Mouse (Mus musculus) frontal cortex, postnatal 14 days (tissue): ENCODE measurements around the gene Rpl3.

Source experiments
- DNase-seq, 2 experiments: peaks; one replicate each; pipeline ENCODE4 v3.0.0; 2022; ENCODE audit warnings: low spot score in 2 of 2

Rpl3 gene

DNA sequence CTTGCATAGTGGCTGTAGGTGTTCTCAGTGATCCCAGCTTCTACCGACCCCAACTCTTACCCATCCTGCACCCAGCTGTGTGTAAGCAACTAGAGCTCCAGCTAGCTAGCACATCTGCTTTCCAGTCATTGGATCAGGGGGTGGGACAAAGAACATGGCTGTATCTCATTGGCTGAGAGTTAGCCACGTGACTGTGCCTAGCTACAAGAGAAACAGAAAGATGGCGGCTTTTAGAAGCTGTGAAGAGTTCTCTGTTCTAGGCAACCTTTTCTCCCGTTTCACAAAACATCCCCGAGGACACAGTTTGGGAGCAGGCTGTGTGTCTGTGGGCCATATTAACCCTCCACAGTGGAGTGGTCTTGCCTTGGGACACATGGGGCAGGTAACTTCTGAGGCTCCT, 23.6 kb upstream of the Rpl3 start:
- no peak for DNase-seq

GRCm38 (mm10) chr15:80114414-80114813, 22.7 kb upstream of the Rpl3 start:
- DNase-seq, result no peak

DNA sequence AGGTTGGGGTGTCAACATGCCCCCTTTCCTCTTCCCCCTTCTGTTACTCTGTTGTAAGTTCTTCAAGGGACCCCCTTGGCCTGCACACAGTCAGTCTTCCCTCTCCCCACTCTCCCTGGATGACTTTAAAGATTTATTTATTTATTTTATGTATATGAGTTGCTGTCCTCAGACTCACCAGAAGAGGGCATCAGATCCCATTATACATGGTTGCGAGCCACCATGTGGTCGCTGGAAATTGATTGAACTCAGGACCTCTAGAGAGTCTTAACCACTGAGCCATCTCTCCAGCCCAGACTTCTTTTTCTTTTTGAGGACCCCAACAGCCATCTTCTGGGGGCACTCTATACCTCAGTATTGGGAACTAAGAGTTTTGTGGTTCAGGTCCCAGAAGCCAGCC, 20.8 kb upstream of the Rpl3 start:
- DNase-seq, result no peak

- no peak for DNase-seq
Observed at GRCm38 (mm10) chr15:80111436-80111835, 19.8 kb upstream of the Rpl3 start.

GRCm38 (mm10) chr15:80107575-80107974, 15.9 kb upstream of the Rpl3 start:
- no peak for DNase-seq

DNA sequence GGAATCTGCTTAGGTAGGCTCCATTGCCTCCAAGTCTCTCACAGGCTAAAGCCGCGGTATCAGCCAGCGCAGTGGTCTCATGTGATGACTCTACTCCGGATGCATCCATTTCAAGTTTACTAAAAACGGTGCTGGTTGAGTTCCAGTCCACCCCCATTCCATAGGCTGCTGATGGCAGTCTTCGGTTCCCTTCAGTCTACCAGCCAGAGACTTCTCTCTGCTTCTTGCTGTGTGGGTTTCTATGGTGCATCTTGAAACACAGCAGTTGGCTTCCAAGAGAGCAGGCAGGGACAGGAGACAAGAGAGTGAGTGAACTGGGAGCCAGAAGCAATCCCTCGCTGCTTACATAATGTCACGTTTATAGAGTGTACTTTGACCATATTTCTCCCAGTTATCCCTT, 15.5 kb upstream of the Rpl3 start:
- no peak for DNase-seq

DNA sequence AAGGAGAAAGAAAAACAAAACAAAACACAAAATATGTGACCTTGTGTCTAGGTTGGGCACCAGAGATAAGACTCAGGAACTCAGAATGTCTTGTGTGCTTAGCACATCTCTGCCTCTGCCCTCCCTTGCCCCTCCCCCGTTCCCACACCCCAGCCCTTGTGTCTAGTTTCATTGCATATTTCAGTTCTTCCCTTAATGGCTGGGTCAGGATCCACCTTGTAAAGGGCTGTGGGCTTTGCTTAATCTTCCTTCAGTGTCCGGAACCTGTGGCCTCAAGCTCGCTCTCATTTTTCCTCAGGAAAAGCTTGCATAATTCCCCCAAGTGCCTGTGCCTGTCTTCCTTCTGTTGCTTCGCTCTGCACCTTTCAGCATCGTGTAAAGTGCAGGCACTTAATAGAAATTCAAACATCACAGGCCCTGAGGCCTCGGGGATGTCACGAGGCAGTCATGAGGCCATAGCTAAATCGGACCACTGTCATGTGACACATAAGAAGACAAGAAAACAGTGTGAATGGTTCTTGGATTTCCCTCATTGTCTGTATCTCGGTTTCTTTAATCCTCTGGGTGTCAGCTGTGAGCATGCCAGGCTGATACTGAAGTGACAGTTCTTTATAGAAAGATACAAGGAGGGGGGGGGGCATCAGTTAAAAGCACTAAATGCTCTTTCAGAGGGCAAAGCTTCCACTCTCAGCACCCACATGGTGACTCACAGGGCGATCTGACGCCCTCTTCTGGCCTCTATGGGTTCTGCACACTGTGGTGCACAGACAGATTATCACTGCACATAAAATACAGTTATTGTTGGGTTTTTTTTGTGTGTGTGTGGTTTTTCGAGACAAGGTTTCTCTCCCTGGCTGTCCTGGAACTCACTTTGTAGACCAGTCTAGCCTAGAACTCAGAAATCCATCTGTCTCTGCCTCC, 14.1 kb upstream of the Rpl3 start:
- DNase-seq, result no peak

DNA sequence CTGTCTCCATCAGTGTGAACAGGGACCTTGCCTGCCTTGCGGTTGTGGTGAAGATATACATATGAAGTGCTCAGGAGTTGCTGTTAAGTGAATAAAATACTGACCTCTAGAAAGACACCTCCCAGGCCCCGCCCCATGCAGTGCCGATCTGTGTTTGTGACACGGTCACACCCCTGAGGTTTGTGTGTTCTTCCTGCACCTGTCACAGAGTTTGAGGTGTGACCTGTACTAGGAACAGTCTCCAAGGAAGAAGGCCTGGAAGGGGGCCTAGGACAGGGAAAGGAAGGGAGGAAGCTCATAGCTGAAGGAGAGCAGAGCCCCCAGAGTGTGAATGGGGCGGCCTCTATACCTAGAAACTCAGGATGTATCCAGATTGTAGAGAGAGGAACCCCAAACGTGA, 10.8 kb upstream of the Rpl3 start:
- no peak for DNase-seq

- DNase-seq, result no peak
Observed at GRCm38 (mm10) chr15:80101503-80101902, 9.8 kb upstream of the Rpl3 start.

- no peak for DNase-seq
Observed at GRCm38 (mm10) chr15:80100871-80101270, 9.2 kb upstream of the Rpl3 start.

GRCm38 (mm10) chr15:80100196-80100595, 8.5 kb upstream of the Rpl3 start:
- no peak for DNase-seq

DNA sequence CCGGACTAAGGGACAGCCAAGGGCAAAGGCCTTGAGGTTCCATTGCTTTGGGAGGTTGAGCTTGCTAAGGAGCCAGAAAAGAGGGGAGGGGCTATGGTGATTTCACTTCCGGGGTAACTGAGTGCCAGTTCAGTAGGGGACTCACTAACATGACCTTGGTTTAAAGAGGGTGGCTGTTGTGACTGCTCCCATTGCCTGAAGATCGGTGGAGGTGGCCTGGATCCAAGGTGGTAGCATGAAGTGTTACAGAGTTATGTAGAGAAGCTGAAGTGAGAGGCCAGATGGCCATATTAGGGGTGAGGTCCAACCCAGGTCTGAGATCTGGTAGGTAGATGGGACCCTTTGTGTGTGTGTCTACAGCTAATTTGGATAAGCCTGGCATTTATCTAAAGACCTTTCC, 7.8 kb upstream of the Rpl3 start:
- no peak for DNase-seq

GRCm38 (mm10) chr15:80098809-80099208, 7.1 kb upstream of the Rpl3 start:
- no peak for DNase-seq

DNA sequence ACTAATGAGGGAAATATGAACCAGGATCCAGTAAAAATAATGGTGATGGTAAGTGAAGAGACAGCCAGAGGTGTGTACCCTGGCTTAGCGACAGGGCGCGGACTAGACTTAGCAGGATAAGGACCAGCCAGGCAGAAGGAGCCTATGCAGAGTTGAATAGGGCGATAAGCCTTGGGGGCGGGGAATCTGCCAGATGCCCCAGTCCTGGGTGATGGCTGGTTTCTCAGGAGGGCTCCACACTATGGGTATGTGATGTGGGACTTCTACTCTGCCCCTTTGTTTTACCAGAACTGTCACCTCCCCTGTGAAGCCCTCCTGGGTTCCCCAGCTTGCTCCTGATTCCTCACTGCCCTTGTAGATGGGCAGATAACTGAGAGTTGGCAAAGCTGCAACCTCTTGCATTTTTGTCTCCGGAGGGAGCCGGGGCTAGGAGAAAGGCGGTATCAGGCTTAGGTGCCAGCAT, 6.4 kb upstream of the Rpl3 start:
- no peak for DNase-seq

- DNase-seq, result no peak
Observed at GRCm38 (mm10) chr15:80096946-80097881, 5.5 kb upstream of the Rpl3 start.

GRCm38 (mm10) chr15:80096406-80096805, 4.7 kb upstream of the Rpl3 start:
- DNase-seq, result no peak

GRCm38 (mm10) chr15:80095596-80095995, 3.9 kb upstream of the Rpl3 start:
- no peak for DNase-seq

- DNase-seq, result no peak
Observed at GRCm38 (mm10) chr15:80094201-80094600, 2.5 kb upstream of the Rpl3 start.

DNA sequence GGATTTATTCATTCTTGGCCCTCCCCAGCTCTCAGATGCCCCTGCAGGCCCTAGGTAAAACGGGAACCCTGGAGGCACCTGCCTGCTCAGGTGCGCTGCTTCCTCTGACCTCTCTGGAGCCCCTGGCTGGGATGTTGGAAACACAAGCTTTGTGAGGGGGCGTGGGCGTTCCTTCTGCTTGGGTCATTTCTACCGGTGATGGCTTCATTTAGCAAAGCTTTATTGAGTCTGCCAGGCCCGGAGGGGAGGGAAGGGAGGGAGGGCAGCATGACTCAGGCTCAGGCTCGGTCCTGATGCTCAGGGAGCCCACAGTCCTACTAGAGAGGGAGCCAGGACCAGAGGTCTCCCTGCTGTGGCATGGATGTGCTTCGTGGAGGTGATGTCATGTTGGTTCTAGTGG, 931 bp upstream of the Rpl3 start:
- DNase-seq, result no peak

- no peak for DNase-seq
Observed at GRCm38 (mm10) chr15:80092041-80092441, 373 bp upstream of the Rpl3 start.

DNA sequence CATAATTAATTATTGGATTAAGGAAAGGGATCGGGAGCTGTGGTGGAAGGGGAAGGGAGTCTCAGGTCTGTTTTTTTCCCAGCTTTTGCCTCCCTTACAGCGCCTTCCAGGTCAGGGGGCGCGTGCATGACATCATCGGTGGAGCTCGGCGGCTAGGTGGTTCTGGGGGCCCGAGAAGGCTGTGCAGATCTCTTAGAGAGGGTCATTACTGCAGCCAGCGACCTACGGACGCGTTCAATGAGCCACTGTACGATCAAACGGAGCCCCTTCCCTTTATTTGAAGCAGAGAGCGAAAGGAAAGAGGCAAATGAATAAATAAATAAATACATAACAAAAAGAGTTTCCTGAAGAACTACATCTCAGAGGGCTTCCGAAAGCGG, 937 bp downstream of the Rpl3 start:
- no peak for DNase-seq

GRCm38 (mm10) chr15:80090155-80090554, 1.5 kb downstream of the Rpl3 start:
- no peak for DNase-seq

- peak; percentile 86 to 92 for DNase-seq
Observed at GRCm38 (mm10) chr15:80088637-80089036, 3.0 kb downstream of the Rpl3 start.
